Mouse (Mus musculus): Measurements from ENCODE around the gene Gxylt1.
"Not testable (repeated sequence)": the region's sequence is repeated elsewhere in the genome, so short reads cannot be mapped to it uniquely, and the experiment has no call there.

Gene Gxylt1

GRCm38 (mm10) chr15:93274679-93275583, at the start of gene Gxylt1:
TSS of gene Gxylt1 (minus strand) at chr15:93275179.
- peak; percentile 100 for DNase-seq

- DNase-seq: no peak
Observed at GRCm38 (mm10) chr15:93318781-93319180, 43.8 kb upstream of the Gxylt1 start.

- DNase-seq: not testable (repeated sequence)
Observed at GRCm38 (mm10) chr15:93310304-93310703, 35.3 kb upstream of the Gxylt1 start.

GRCm38 (mm10) chr15:93298197-93298596, 23.2 kb upstream of the Gxylt1 start:
- no peak for DNase-seq

GRCm38 (mm10) chr15:93294483-93294882, 19.5 kb upstream of the Gxylt1 start:
- no peak for DNase-seq

- DNase-seq: no peak
Observed at GRCm38 (mm10) chr15:93288321-93288720, 13.3 kb upstream of the Gxylt1 start.

GRCm38 (mm10) chr15:93287628-93288027, 12.6 kb upstream of the Gxylt1 start:
- no peak for DNase-seq

- no peak for DNase-seq
Observed at GRCm38 (mm10) chr15:93285244-93285643, 10.3 kb upstream of the Gxylt1 start.

GRCm38 (mm10) chr15:93284326-93284725, 9.3 kb upstream of the Gxylt1 start:
- no peak for DNase-seq

- peak; percentile 30 for DNase-seq
Observed at GRCm38 (mm10) chr15:93283349-93283748, 8.4 kb upstream of the Gxylt1 start.

- peak; percentile 18 for DNase-seq
Observed at GRCm38 (mm10) chr15:93276276-93276675, 1.3 kb upstream of the Gxylt1 start.

GRCm38 (mm10) chr15:93275623-93276022, 644 bp upstream of the Gxylt1 start:
- DNase-seq: no peak

- no peak for DNase-seq
Observed at GRCm38 (mm10) chr15:93273788-93274678, 946 bp downstream of the Gxylt1 start.

GRCm38 (mm10) chr15:93272948-93273347, 2.0 kb downstream of the Gxylt1 start:
- DNase-seq: no peak

GRCm38 (mm10) chr15:93270289-93270855, 4.6 kb downstream of the Gxylt1 start:
- no peak for DNase-seq

GRCm38 (mm10) chr15:93269572-93269971, 5.4 kb downstream of the Gxylt1 start:
- DNase-seq: no peak

GRCm38 (mm10) chr15:93268001-93268400, 7.0 kb downstream of the Gxylt1 start:
- DNase-seq: no peak

- DNase-seq: no peak
Observed at GRCm38 (mm10) chr15:93267479-93267878, 7.5 kb downstream of the Gxylt1 start.

- no peak for DNase-seq
Observed at GRCm38 (mm10) chr15:93266361-93266760, 8.6 kb downstream of the Gxylt1 start.

- peak; percentile 77 for DNase-seq
Observed at GRCm38 (mm10) chr15:93265728-93266127, 9.3 kb downstream of the Gxylt1 start.

GRCm38 (mm10) chr15:93265231-93265630, 9.7 kb downstream of the Gxylt1 start:
- DNase-seq: no peak

- DNase-seq: no peak
Observed at GRCm38 (mm10) chr15:93264221-93264620, 10.8 kb downstream of the Gxylt1 start.

GRCm38 (mm10) chr15:93263566-93263965, 11.4 kb downstream of the Gxylt1 start:
- no peak for DNase-seq

All from lung, postnatal 14 days (tissue).